Mouse (Mus musculus) heart, embryonic 12.5 days (tissue): ENCODE results near the gene Prkce. TPM values are rescaled to one million over a fixed set of nuclear protein-coding genes. Genes with fewer than 3 reads are reported as not detected.
A peak's percentile ranks its signal among the peaks of the same experiment; 100 is the strongest.

Experiments
- ATAC-seq: fragments of 200-750 bp; cut with Nextera tagmentation; 2 replicates; pipeline ENCODE4 v1.8.0; 2017; ENCODE audit warnings: moderate TSS enrichment, moderate library complexity; ENCODE audit not compliant: insufficient number of reproducible peaks, low FRiP score
- H3K27ac ChIP-seq: fragments of 300-500 bp; sonication (generic); 2 replicates; pipeline ENCODE4 v1.5.1; 2016; ENCODE audit warnings: mild to moderate bottlenecking, moderate library complexity; ENCODE audit not compliant: poor library complexity, severe bottlenecking
- H3K27me3 ChIP-seq: fragments of 300-500 bp; sonication (generic); replicated peaks from 2 replicates; pipeline ENCODE4 v1.6.1; 2016; ENCODE audit warnings: mild to moderate bottlenecking, moderate library complexity
- H3K36me3 ChIP-seq: fragments of 300-500 bp; sonication (generic); 2 replicates; pipeline ENCODE4 v1.6.1; 2016; ENCODE audit warnings: mild to moderate bottlenecking, moderate library complexity
- H3K4me1 ChIP-seq: fragments of 300-500 bp; sonication (generic); replicated peaks from 2 replicates; pipeline ENCODE4 v1.6.1; 2016; ENCODE audit warnings: mild to moderate bottlenecking
- H3K4me2 ChIP-seq: fragments of 300-500 bp; sonication (generic); 2 replicates; pipeline ENCODE4 v1.6.1; 2016; ENCODE audit warnings: mild to moderate bottlenecking, moderate library complexity
- H3K4me3 ChIP-seq: fragments of 300-500 bp; sonication (generic); 2 replicates; pipeline ENCODE4 v1.5.1; 2016; ENCODE audit warnings: mild to moderate bottlenecking
- H3K9ac ChIP-seq: fragments of 300-500 bp; sonication (generic); 2 replicates; pipeline ENCODE4 v1.6.1; 2016; ENCODE audit warnings: mild to moderate bottlenecking, moderate library complexity
- H3K9me3 ChIP-seq: fragments of 300-500 bp; sonication (generic); replicated peaks from 2 replicates; pipeline ENCODE4 v1.6.1; 2016; ENCODE audit warnings: mild to moderate bottlenecking, moderate library complexity
- WGBS: fragments of 180-500 bp; shearing (Covaris S2); methylation state at CpG from one replicate; pipeline ENCODE4 v1.1.7; 2016; 5-methylcytosine and 5-hydroxymethylcytosine counted together
- polyA plus RNA-seq: library from polyadenylated mRNA; unstranded; fragments of >200 nt; fragmentation: Nextera tagmentation; extraction: Ambion mirVana; gene quantifications from 2 replicates; pipeline ENCODE4 v1.2.1, GENCODE M21; 2016

Gene Prkce
- polyA plus RNA-seq, 1 experiment from 2014 or later: 12.0 TPM

- Histone ChIP-seq H3K4me2 (no peak within 1 kb of the TSS), H3K4me1 (peaks cover 26% of the 10 kb centered on the region), H3K9me3 (no peaks in the 10 kb centered on the region), H3K36me3 (peaks cover 13% of the 10 kb centered on the region), H3K27ac (no peak within 1 kb of the TSS), H3K27me3 (no peaks in the 10 kb centered on the region), H3K9ac (no peak within 1 kb of the TSS), H3K4me3 (no peak within 1 kb of the TSS)
- ATAC-seq: no peak
- WGBS: 86% methylated on average over 8 of the region's 8 CpGs
These were observed 337.6 kb downstream of the Prkce start, which contains the start of gene Gm10309 for GRCm38 (mm10) chr17:86505183-86505631. Gm10309 (minus strand) TSS chr17:86505232.

GRCm38 (mm10) chr17:86506881-86507280, 339.3 kb downstream of the Prkce start:
- Histone ChIP-seq H3K27ac (peak overlapping the region; percentile 65), H3K9me3 (no peaks in the 10 kb centered on the region), H3K4me2 (no peak overlapping the region), H3K4me3 (no peak overlapping the region), H3K27me3 (no peaks in the 10 kb centered on the region), H3K4me1 (peaks cover 20% of the 10 kb centered on the region), H3K36me3 (peaks cover 6% of the 10 kb centered on the region), H3K9ac (no peak overlapping the region)
- 69% methylated on average over 5 of the region's 5 CpGs for WGBS
- peak; percentile 46; the same call in 1 of the 2 replicates for ATAC-seq

GRCm38 (mm10) chr17:86507342-86508211, 340.0 kb downstream of the Prkce start:
- H3K9ac ChIP-seq: no peak overlapping the region
- H3K4me1 ChIP-seq: peaks cover 21% of the 10 kb centered on the region
- no peaks in the 10 kb centered on the region for H3K9me3 ChIP-seq
- peak overlapping the region; percentile 65 for H3K27ac ChIP-seq
- H3K36me3 ChIP-seq: peaks cover under 1% of the 10 kb centered on the region; the same call in 1 of the 2 replicates
- H3K4me3 ChIP-seq: no peak overlapping the region
- 64% methylated on average over 19 of the region's 19 CpGs for WGBS
- ATAC-seq: no peak
- H3K4me2 ChIP-seq: no peak overlapping the region
- H3K27me3 ChIP-seq: no peaks in the 10 kb centered on the region

GRCm38 (mm10) chr17:86508212-86508490, 340.6 kb downstream of the Prkce start:
- H3K4me3 ChIP-seq: no peak overlapping the region
- 80% methylated on average over 3 of the region's 3 CpGs for WGBS
- no peak for ATAC-seq
- H3K9me3 ChIP-seq: no peaks in the 10 kb centered on the region
- H3K9ac ChIP-seq: no peak overlapping the region
- no peaks in the 10 kb centered on the region for H3K27me3 ChIP-seq
- no peaks in the 10 kb centered on the region for H3K36me3 ChIP-seq
- no peak overlapping the region for H3K27ac ChIP-seq
- no peak overlapping the region for H3K4me2 ChIP-seq
- peaks cover 24% of the 10 kb centered on the region for H3K4me1 ChIP-seq

GRCm38 (mm10) chr17:86509871-86510270, 342.3 kb downstream of the Prkce start:
- Histone ChIP-seq H3K27me3 (no peaks in the 10 kb centered on the region), H3K4me3 (no peak overlapping the region)
- ATAC-seq: no peak

GRCm38 (mm10) chr17:86514974-86515620, 347.5 kb downstream of the Prkce start:
- H3K4me3 ChIP-seq: no peak overlapping the region
- no peak for ATAC-seq
- H3K9ac ChIP-seq: no peak overlapping the region
- no peaks in the 10 kb centered on the region for H3K27me3 ChIP-seq
- H3K36me3 ChIP-seq: no peaks in the 10 kb centered on the region; the same call in 1 of the 2 replicates
- H3K27ac ChIP-seq: peak overlapping the region; percentile 36; the same call in 1 of the 2 replicates
- 65% methylated on average over 13 of the region's 13 CpGs for WGBS
- H3K4me1 ChIP-seq: peaks cover 35% of the 10 kb centered on the region
- no peak overlapping the region for H3K4me2 ChIP-seq
- H3K9me3 ChIP-seq: no peaks in the 10 kb centered on the region

More at GRCm38 (mm10) chr17:86509871-86510270, 342.3 kb downstream of the Prkce start:
- H3K9me3 ChIP-seq: no peaks in the 10 kb centered on the region
- no peaks in the 10 kb centered on the region for H3K36me3 ChIP-seq
- WGBS: 59% methylated on average over 5 of the region's 5 CpGs
- no peak overlapping the region for H3K9ac ChIP-seq
- H3K4me2 ChIP-seq: no peak overlapping the region
- H3K4me1 ChIP-seq: peaks cover 33% of the 10 kb centered on the region
- H3K27ac ChIP-seq: peak overlapping the region; percentile 36

GRCm38 (mm10) chr17:86516630-86517029, 349.0 kb downstream of the Prkce start:
- Histone ChIP-seq H3K9ac (no peak overlapping the region), H3K27me3 (no peaks in the 10 kb centered on the region), H3K4me2 (no peak overlapping the region), H3K4me3 (no peak overlapping the region), H3K27ac (no peak overlapping the region), H3K36me3 (no peaks in the 10 kb centered on the region; the same call in 1 of the 2 replicates), H3K9me3 (no peaks in the 10 kb centered on the region), H3K4me1 (peaks cover 33% of the 10 kb centered on the region)
- ATAC-seq: no peak
- WGBS: 63% methylated on average over 5 of the region's 5 CpGs

GRCm38 (mm10) chr17:86518604-86519003, 351.0 kb downstream of the Prkce start:
- no peak overlapping the region for H3K4me2 ChIP-seq
- 87% methylated on average over 7 of the region's 7 CpGs for WGBS
- H3K4me3 ChIP-seq: no peak overlapping the region
- no peaks in the 10 kb centered on the region; the same call in 1 of the 2 replicates for H3K36me3 ChIP-seq
- no peaks in the 10 kb centered on the region for H3K9me3 ChIP-seq
- no peaks in the 10 kb centered on the region for H3K27me3 ChIP-seq
- no peak for ATAC-seq
- no peak overlapping the region for H3K9ac ChIP-seq
- H3K4me1 ChIP-seq: peaks cover 22% of the 10 kb centered on the region
- no peak overlapping the region for H3K27ac ChIP-seq

GRCm38 (mm10) chr17:86521252-86521651, 353.7 kb downstream of the Prkce start:
- Histone ChIP-seq H3K4me1 (0 out of 2 replicates have a peak, but pooled peaks cover 4% of the 10 kb centered on the region), H3K27ac (no peak overlapping the region), H3K9ac (no peak overlapping the region), H3K9me3 (no peaks in the 10 kb centered on the region), H3K36me3 (peaks cover 5% of the 10 kb centered on the region; the same call in 1 of the 2 replicates), H3K4me2 (no peak overlapping the region), H3K4me3 (no peak overlapping the region), H3K27me3 (no peaks in the 10 kb centered on the region)
- 92% methylated on average over 11 of the region's 11 CpGs for WGBS
- ATAC-seq: no peak

- Histone ChIP-seq H3K4me2 (no peak overlapping the region), H3K27me3 (no peaks in the 10 kb centered on the region), H3K36me3 (peaks cover 5% of the 10 kb centered on the region; the same call in 1 of the 2 replicates), H3K27ac (no peak overlapping the region), H3K4me1 (0 out of 2 replicates have a peak, but pooled peaks cover 4% of the 10 kb centered on the region), H3K9ac (no peak overlapping the region), H3K4me3 (no peak overlapping the region), H3K9me3 (no peaks in the 10 kb centered on the region)
- WGBS: 81% methylated on average over 5 of the region's 5 CpGs
- no peak for ATAC-seq
These were observed 355.1 kb downstream of the Prkce start for GRCm38 (mm10) chr17:86522649-86523048.

GRCm38 (mm10) chr17:86523374-86523773, 355.8 kb downstream of the Prkce start:
- 69% methylated on average over 3 of the region's 3 CpGs for WGBS
- no peak for ATAC-seq
- H3K27ac ChIP-seq: no peak overlapping the region

More at GRCm38 (mm10) chr17:86523374-86523773, 355.8 kb downstream of the Prkce start:
- Histone ChIP-seq H3K4me3 (no peak overlapping the region), H3K9me3 (no peaks in the 10 kb centered on the region), H3K4me2 (no peak overlapping the region), H3K27me3 (no peaks in the 10 kb centered on the region), H3K36me3 (peaks cover 5% of the 10 kb centered on the region; the same call in 1 of the 2 replicates), H3K9ac (no peak overlapping the region), H3K4me1 (0 out of 2 replicates have a peak, but pooled peaks cover 4% of the 10 kb centered on the region)
